Mouse (Mus musculus) midbrain, embryonic 16.5 days (tissue): ENCODE data around the gene Sfn. TPM values are rescaled to one million over a fixed set of nuclear protein-coding genes. Genes with fewer than 3 reads are reported as not detected.

Experiments
- ATAC-seq: fragments of 200-750 bp; cut with Nextera tagmentation; 2 replicates; pipeline ENCODE4 v1.8.0; 2017; ENCODE audit warnings: moderate TSS enrichment
- H3K27ac ChIP-seq: fragments of 300-500 bp; sonication (generic); 2 replicates; pipeline ENCODE4 v1.5.1; 2014; ENCODE audit warnings: mild to moderate bottlenecking, low read length, mixed read lengths
- H3K27me3 ChIP-seq: fragments of 300-500 bp; sonication (generic); 2 replicates; pipeline ENCODE4 v1.6.1; 2014; ENCODE audit warnings: low read depth, low read length, mixed read lengths; ENCODE audit not compliant: control insufficient read depth, insufficient read depth
- H3K36me3 ChIP-seq: fragments of 300-500 bp; sonication (generic); 2 replicates; pipeline ENCODE4 v1.6.1; 2014; ENCODE audit warnings: mild to moderate bottlenecking, low read length, moderate library complexity, mixed read lengths; ENCODE audit not compliant: control insufficient read depth, insufficient read depth
- H3K4me1 ChIP-seq: fragments of 300-500 bp; sonication (generic); 2 replicates; pipeline ENCODE4 v1.6.1; 2014; ENCODE audit warnings: mild to moderate bottlenecking, low read length, mixed read lengths; ENCODE audit not compliant: control insufficient read depth, insufficient read depth
- H3K4me2 ChIP-seq: fragments of 300-500 bp; sonication (generic); 2 replicates; pipeline ENCODE4 v1.6.1; 2014; ENCODE audit warnings: mild to moderate bottlenecking, low read length, mixed read lengths
- H3K4me3 ChIP-seq: fragments of 300-500 bp; sonication (generic); 2 replicates; pipeline ENCODE4 v1.5.1; 2014; ENCODE audit warnings: low read depth, mild to moderate bottlenecking, low read length, moderate library complexity, mixed read lengths
- H3K9ac ChIP-seq: fragments of 300-500 bp; sonication (generic); 2 replicates; pipeline ENCODE4 v1.6.1; 2014; ENCODE audit warnings: low read depth, low read length, mixed read lengths
- H3K9me3 ChIP-seq: fragments of 300-500 bp; sonication (generic); replicated peaks from 2 replicates; pipeline ENCODE4 v1.6.1; 2014; ENCODE audit warnings: mild to moderate bottlenecking, low read length, mixed read lengths; ENCODE audit not compliant: control insufficient read depth, poor library complexity, severe bottlenecking
- WGBS: fragments of 180-500 bp; shearing (Covaris S2); extraction: QIAGEN DNeasy Blood & Tissue Kit; methylation state at CpG from one replicate; pipeline ENCODE4 v1.1.7; 2014; 5-methylcytosine and 5-hydroxymethylcytosine counted together
- polyA plus RNA-seq: library from polyadenylated mRNA; unstranded; fragments of >200 nt; fragmentation: Nextera tagmentation; extraction: Ambion mirVana; gene quantifications from 2 replicates; pipeline ENCODE4 v1.2.1, GENCODE M21; 2015

Gene Sfn
- polyA plus RNA-seq, 1 experiment from 2014 or later = 1.1 TPM

GRCm38 (mm10) chr4:133632483-133633327 is 30.7 kb upstream of the Sfn start:
- 1% methylated on average over 33 of the region's 69 CpGs for WGBS
- Histone ChIP-seq H3K9ac (peak overlapping the region; percentile 91), H3K27me3 (no peaks in the 10 kb centered on the region), H3K36me3 (no peaks in the 10 kb centered on the region), H3K27ac (peak overlapping the region; percentile 85), H3K9me3 (no peaks in the 10 kb centered on the region), H3K4me1 (peaks cover 22% of the 10 kb centered on the region), H3K4me2 (peak overlapping the region; percentile 86), H3K4me3 (peak overlapping the region; percentile 91)
- peak; percentile 71 for ATAC-seq

DNA sequence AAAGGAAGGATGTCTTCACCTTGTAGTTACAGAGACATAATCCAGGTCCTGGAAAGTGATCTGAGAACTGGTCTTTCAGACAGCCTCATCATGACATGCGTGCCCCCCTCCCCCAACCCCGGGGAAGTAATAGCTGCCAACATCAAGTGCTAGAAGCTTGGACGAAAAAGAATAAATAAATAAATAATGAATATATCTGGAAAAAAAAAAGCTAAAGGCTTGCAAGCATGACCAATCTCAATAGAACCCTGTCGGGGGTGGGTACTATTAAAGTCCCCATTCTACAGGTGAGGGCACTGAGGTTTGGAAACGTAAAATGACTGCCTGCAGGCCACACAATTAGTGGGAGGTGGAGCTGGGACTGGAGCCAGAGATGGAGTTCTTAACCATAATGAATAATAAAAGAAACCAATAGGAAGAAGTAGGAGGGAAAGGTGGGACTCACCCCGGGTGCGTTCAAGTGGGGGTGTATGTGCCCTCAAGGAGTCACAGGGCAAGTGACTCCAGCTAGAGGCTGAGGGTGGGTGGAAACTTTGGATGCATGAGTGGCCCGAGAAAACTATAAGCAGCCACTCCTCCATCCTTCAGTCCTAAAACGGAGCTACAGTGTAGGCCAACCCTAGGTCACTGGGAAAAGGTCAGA is 29.9 kb upstream of the Sfn start:
- Histone ChIP-seq H3K27ac (no peak overlapping the region), H3K4me1 (peaks cover 22% of the 10 kb centered on the region)
- 39% methylated on average over 9 of the region's 9 CpGs for WGBS

GRCm38 (mm10) chr4:133631071-133631768 is 29.3 kb upstream of the Sfn start:
- no peak overlapping the region for H3K9ac ChIP-seq
- no peak overlapping the region for H3K27ac ChIP-seq
- no peak for ATAC-seq
- H3K4me2 ChIP-seq = peak overlapping the region; percentile 86; the same call in 1 of the 2 replicates
- no peaks in the 10 kb centered on the region for H3K27me3 ChIP-seq
- H3K9me3 ChIP-seq = no peaks in the 10 kb centered on the region
- 85% methylated on average over 14 of the region's 14 CpGs for WGBS
- H3K36me3 ChIP-seq = 0 out of 2 replicates have a peak, but pooled peaks cover under 1% of the 10 kb centered on the region
- no peak overlapping the region for H3K4me3 ChIP-seq
- peaks cover 22% of the 10 kb centered on the region for H3K4me1 ChIP-seq

More for the DNA sequence above, 29.9 kb upstream of the Sfn start:
- Histone ChIP-seq H3K4me3 (peak overlapping the region; percentile 91), H3K9ac (peak overlapping the region; percentile 91), H3K36me3 (no peaks in the 10 kb centered on the region), H3K27me3 (no peaks in the 10 kb centered on the region), H3K9me3 (no peaks in the 10 kb centered on the region), H3K4me2 (peak overlapping the region; percentile 86)
- ATAC-seq = no peak

DNA sequence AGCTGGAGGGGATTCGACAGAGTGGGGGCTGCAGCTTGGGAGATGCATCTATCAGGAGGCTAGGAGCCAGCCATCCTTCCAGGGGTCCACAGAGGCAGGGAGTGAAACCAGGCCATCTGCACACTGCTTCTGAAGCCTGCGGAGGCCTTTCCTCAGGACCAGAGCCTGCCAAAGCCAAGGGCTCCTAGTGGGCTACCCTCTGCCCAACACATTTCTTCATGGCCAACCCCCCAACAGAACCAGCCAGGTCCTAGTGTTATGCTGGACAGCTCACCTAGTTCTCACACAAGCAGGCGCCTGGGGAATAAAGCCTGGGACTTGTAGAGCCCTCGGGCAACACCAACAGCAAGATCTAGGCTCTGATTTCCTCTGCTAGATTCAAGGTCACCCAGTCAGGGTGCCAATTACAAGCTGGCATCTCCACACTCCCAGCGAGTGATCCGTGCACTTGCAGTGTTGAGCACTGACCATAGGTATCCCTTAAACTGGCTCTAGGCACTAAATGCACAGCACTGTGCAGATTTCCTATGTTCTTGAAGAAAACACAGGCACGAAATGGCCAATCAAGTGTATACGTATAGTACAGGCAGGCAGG is 28.5 kb upstream of the Sfn start:
- Histone ChIP-seq H3K27me3 (no peaks in the 10 kb centered on the region), H3K4me1 (peaks cover 22% of the 10 kb centered on the region), H3K9me3 (no peaks in the 10 kb centered on the region), H3K27ac (no peak overlapping the region), H3K4me2 (no peak overlapping the region), H3K4me3 (no peak overlapping the region), H3K36me3 (peaks cover 5% of the 10 kb centered on the region; the same call in 1 of the 2 replicates), H3K9ac (no peak overlapping the region)
- ATAC-seq = no peak
- 89% methylated on average over 8 of the region's 8 CpGs for WGBS

GRCm38 (mm10) chr4:133629191-133629590 is 27.2 kb upstream of the Sfn start:
- Histone ChIP-seq H3K4me3 (no peak overlapping the region), H3K36me3 (peaks cover 6% of the 10 kb centered on the region; the same call in 1 of the 2 replicates), H3K9ac (no peak overlapping the region), H3K27ac (no peak overlapping the region), H3K4me1 (peaks cover 22% of the 10 kb centered on the region), H3K9me3 (no peaks in the 10 kb centered on the region), H3K4me2 (no peak overlapping the region), H3K27me3 (no peaks in the 10 kb centered on the region)
- WGBS = 85% methylated on average over 7 of the region's 7 CpGs
- no peak for ATAC-seq

DNA sequence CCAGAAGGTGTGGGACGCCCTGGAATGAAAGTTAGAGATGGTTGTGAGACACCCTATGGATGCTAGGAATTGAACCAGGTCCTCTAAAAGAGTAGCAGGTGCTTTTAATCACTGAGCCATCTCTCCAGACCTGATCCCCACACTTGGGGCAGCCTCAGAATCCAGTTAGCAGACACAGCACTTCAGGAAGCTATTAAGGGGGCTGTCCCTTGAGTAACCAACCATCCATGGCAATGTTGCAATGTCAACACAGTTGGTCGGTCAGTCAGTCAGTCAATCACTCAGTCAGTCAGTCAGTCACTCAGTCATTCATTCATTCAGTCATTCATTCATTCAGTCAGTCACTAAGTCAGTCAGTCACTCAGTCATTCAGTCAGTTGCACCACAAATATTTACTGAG is 26.5 kb upstream of the Sfn start:
- no peak overlapping the region for H3K27ac ChIP-seq
- 88% methylated on average over 2 of the region's 2 CpGs for WGBS
- no peak overlapping the region for H3K9ac ChIP-seq
- no peak for ATAC-seq
- H3K4me1 ChIP-seq = peaks cover 19% of the 10 kb centered on the region
- H3K4me3 ChIP-seq = no peak overlapping the region
- H3K4me2 ChIP-seq = no peak overlapping the region
- H3K27me3 ChIP-seq = no peaks in the 10 kb centered on the region
- peaks cover 6% of the 10 kb centered on the region; the same call in 1 of the 2 replicates for H3K36me3 ChIP-seq
- no peaks in the 10 kb centered on the region for H3K9me3 ChIP-seq

GRCm38 (mm10) chr4:133627039-133627438 is 25.1 kb upstream of the Sfn start:
- Histone ChIP-seq H3K27ac (no peak overlapping the region), H3K4me2 (no peak overlapping the region), H3K9ac (no peak overlapping the region), H3K4me1 (peaks cover 14% of the 10 kb centered on the region), H3K27me3 (no peaks in the 10 kb centered on the region), H3K9me3 (no peaks in the 10 kb centered on the region), H3K36me3 (peaks cover 6% of the 10 kb centered on the region; the same call in 1 of the 2 replicates), H3K4me3 (no peak overlapping the region)
- 89% methylated on average over 14 of the region's 14 CpGs for WGBS
- no peak for ATAC-seq

DNA sequence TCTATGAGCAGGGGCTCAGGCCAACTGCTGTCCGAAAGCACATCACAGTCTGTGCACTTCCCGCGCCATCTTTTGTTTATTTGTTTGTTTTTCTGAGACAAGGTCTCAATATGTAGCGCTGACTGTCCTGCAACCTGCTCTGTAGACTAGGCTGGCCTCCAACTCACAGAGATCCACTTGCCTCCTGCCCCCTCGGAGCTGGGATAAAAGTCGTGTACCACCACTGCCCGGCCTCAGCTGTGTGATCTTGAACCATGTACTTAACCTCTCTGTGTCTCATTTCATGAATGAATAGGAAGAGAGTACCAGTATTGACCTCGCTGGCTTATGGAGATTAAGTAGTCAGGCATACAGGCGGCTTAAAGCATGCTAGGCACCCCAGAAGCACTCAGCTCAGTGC is 24.7 kb upstream of the Sfn start:
- Histone ChIP-seq H3K27me3 (no peaks in the 10 kb centered on the region), H3K27ac (no peak overlapping the region), H3K9ac (no peak overlapping the region), H3K9me3 (no peaks in the 10 kb centered on the region), H3K4me3 (no peak overlapping the region), H3K4me1 (peaks cover 10% of the 10 kb centered on the region), H3K36me3 (peaks cover 6% of the 10 kb centered on the region; the same call in 1 of the 2 replicates), H3K4me2 (no peak overlapping the region)
- 81% methylated on average over 9 of the region's 9 CpGs for WGBS
- ATAC-seq = no peak
